Mouse (Mus musculus) heart, embryonic 12.5 days (tissue): ENCODE data around the gene Manf. TPM values are rescaled to one million over a fixed set of nuclear protein-coding genes. Genes with fewer than 3 reads are reported as not detected.
A peak's percentile ranks its signal among the peaks of the same experiment; 100 is the strongest.

ENCODE experiments used
- ATAC-seq: fragments of 200-750 bp; cut with Nextera tagmentation; 2 replicates; pipeline ENCODE4 v1.8.0; 2017; ENCODE audit warnings: moderate TSS enrichment, moderate library complexity; ENCODE audit not compliant: insufficient number of reproducible peaks, low FRiP score
- H3K27ac ChIP-seq: fragments of 300-500 bp; sonication (generic); 2 replicates; pipeline ENCODE4 v1.5.1; 2016; ENCODE audit warnings: mild to moderate bottlenecking, moderate library complexity; ENCODE audit not compliant: poor library complexity, severe bottlenecking
- H3K27me3 ChIP-seq: fragments of 300-500 bp; sonication (generic); replicated peaks from 2 replicates; pipeline ENCODE4 v1.6.1; 2016; ENCODE audit warnings: mild to moderate bottlenecking, moderate library complexity
- H3K36me3 ChIP-seq: fragments of 300-500 bp; sonication (generic); 2 replicates; pipeline ENCODE4 v1.6.1; 2016; ENCODE audit warnings: mild to moderate bottlenecking, moderate library complexity
- H3K4me1 ChIP-seq: fragments of 300-500 bp; sonication (generic); replicated peaks from 2 replicates; pipeline ENCODE4 v1.6.1; 2016; ENCODE audit warnings: mild to moderate bottlenecking
- H3K4me2 ChIP-seq: fragments of 300-500 bp; sonication (generic); 2 replicates; pipeline ENCODE4 v1.6.1; 2016; ENCODE audit warnings: mild to moderate bottlenecking, moderate library complexity
- H3K4me3 ChIP-seq: fragments of 300-500 bp; sonication (generic); 2 replicates; pipeline ENCODE4 v1.5.1; 2016; ENCODE audit warnings: mild to moderate bottlenecking
- H3K9ac ChIP-seq: fragments of 300-500 bp; sonication (generic); 2 replicates; pipeline ENCODE4 v1.6.1; 2016; ENCODE audit warnings: mild to moderate bottlenecking, moderate library complexity
- H3K9me3 ChIP-seq: fragments of 300-500 bp; sonication (generic); replicated peaks from 2 replicates; pipeline ENCODE4 v1.6.1; 2016; ENCODE audit warnings: mild to moderate bottlenecking, moderate library complexity
- WGBS: fragments of 180-500 bp; shearing (Covaris S2); methylation state at CpG from one replicate; pipeline ENCODE4 v1.1.7; 2016; 5-methylcytosine and 5-hydroxymethylcytosine counted together
- polyA plus RNA-seq: library from polyadenylated mRNA; unstranded; fragments of >200 nt; fragmentation: Nextera tagmentation; extraction: Ambion mirVana; gene quantifications from 2 replicates; pipeline ENCODE4 v1.2.1, GENCODE M21; 2016

Gene Manf
- polyA plus RNA-seq: 237 and 247 TPM in 2 replicates

DNA sequence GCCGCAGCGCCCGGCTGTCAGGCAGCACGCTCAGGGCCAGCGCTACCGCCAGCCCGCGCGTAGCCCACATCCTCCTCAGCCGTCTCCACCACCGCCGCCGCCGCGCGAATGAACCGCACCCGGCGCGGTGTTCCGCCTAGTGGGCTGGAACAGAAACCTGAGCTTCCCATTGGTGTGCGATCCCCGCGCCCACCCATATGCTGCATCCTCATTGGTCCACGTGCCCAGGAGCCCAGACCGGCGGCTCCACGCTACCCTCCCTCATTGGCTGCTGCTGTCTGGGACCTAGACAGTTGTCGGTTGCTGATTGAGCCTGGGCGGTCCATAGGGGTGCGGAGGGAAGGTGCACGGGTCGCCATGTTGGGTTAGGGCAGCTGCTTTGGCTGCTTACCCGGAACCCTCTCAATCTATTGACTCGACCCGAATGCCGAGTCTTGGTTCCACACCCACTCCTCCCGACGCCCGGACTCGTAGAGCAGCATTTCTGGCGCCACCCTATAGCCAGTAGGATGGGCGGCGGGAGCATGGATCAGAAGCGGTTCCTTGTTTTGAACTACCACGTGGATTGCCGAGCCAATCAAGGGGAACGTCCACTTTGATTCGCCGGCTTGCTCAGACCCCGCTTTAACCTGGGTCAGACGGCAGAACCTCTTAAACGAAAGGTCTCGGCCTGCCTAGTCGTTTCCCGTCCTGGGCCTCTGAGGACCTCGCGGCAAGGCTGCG, at the start of gene Manf:
TSS of gene Manf (minus strand) at position 151 of the 723 bp plus-strand sequence.
- H3K36me3 ChIP-seq: peaks cover 23% of the 10 kb centered on the region

DNA sequence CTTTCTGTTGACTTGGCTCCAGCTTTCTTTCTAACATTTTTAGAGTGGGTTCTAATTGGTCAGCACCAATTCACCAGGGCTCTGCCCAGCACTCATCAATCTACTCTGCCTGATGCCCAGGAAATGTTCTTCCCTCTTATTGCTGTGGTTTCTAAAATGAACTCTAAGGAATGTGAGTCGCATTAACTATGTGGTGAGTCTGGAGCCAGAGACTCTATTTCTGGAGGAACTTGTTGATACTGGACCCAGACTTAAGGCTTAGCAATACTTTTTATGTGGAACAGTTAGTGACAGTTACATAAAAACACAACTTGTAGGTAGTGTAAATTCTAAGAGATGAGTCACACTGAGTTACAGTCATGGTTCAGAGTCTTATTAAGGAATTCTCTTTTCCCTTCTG, 43.2 kb upstream of the Manf start:
- H3K9me3 ChIP-seq: no peaks in the 10 kb centered on the region
- H3K4me3 ChIP-seq: no peak overlapping the region
- no peak overlapping the region for H3K4me2 ChIP-seq
- no peaks in the 10 kb centered on the region for H3K27me3 ChIP-seq
- H3K4me1 ChIP-seq: no peaks in the 10 kb centered on the region
- H3K27ac ChIP-seq: no peak overlapping the region
- no peak for ATAC-seq
- H3K9ac ChIP-seq: no peak overlapping the region
- H3K36me3 ChIP-seq: no peaks in the 10 kb centered on the region
- 85% methylated on average over 1 of the region's 1 CpGs for WGBS

More for the DNA sequence above, at the start of gene Manf:
- H3K9me3 ChIP-seq: no peaks in the 10 kb centered on the region
- under 1% methylated on average over 59 of the region's 59 CpGs for WGBS
- peak within 1 kb of the TSS; percentile 92 for H3K9ac ChIP-seq
- peak within 1 kb of the TSS; percentile 88 for H3K27ac ChIP-seq
- peak within 1 kb of the TSS; percentile 87 for H3K4me3 ChIP-seq
- peaks cover 25% of the 10 kb centered on the region for H3K4me1 ChIP-seq
- peak within 1 kb of the TSS; percentile 70 for H3K4me2 ChIP-seq
- no peaks in the 10 kb centered on the region for H3K27me3 ChIP-seq
- ATAC-seq: peak; percentile 98

DNA sequence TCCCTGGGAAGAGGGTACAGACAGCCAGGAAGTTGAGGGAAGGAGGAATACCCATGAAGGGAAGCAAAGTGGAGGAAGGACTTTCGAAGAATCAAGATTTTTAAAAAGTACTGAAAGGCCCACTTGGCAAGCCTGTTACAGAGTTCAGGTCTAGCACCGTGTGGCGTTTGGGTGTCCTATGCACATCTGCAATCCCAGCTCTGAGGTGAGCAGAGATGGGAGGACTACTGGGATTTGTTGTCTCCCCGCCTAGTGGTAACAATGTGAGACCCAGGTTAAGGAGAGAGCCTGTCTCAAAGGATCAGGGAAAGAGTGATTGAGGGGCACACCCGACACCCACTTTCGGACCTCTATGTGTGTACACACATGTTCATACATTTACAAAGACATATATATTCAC, 23.1 kb upstream of the Manf start:
- H3K36me3 ChIP-seq: no peaks in the 10 kb centered on the region
- H3K9me3 ChIP-seq: no peaks in the 10 kb centered on the region
- no peaks in the 10 kb centered on the region for H3K27me3 ChIP-seq
- H3K9ac ChIP-seq: no peak overlapping the region
- H3K4me3 ChIP-seq: no peak overlapping the region
- 76% methylated on average over 6 of the region's 6 CpGs for WGBS
- ATAC-seq: no peak
- no peaks in the 10 kb centered on the region for H3K4me1 ChIP-seq
- H3K27ac ChIP-seq: no peak overlapping the region
- H3K4me2 ChIP-seq: no peak overlapping the region

DNA sequence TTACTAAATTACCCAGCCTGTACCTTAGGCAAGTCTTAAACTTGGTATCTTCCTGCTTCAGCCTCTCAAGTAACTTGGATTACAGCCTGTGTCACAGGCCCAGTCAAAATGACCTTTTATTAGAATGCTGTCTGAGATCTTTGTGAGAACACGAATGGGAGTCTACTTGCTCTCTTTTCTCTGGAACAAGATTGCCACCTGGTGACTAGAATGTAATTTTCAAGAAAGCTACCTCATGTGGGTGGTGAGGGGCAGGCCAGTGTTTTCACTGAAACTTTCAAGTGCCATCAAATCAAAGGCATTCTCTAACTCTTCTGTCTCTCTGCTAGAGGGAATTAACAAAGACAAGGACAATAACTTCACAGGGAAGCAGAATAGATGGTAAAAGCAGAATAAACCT, 22.0 kb upstream of the Manf start:
- H3K9me3 ChIP-seq: no peaks in the 10 kb centered on the region
- H3K27ac ChIP-seq: no peak overlapping the region
- H3K36me3 ChIP-seq: no peaks in the 10 kb centered on the region
- no peaks in the 10 kb centered on the region for H3K27me3 ChIP-seq
- WGBS: 5% methylated on average over 1 of the region's 1 CpGs
- no peak overlapping the region for H3K9ac ChIP-seq
- no peak overlapping the region for H3K4me3 ChIP-seq
- ATAC-seq: no peak
- H3K4me1 ChIP-seq: no peaks in the 10 kb centered on the region
- H3K4me2 ChIP-seq: no peak overlapping the region

DNA sequence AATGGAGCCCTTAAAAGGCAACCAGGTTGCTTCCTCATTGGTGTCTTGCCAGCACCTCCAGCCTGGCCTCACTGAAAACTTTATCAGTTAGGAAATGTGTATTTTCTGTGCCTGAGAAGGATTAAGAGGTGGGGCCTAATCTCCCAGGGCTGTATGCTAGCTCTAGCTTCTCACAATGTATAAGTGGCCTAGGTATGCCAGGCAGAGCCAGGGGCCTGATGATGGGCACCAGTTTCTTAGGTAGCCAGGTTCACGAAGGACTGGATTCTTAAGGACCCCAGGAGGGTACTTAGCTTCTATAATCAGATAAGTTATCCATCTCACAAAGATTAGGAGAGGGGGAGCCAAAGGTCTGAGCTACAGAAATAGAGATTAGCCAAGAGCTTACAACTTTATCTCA, 19.8 kb upstream of the Manf start:
- H3K4me2 ChIP-seq: no peak overlapping the region
- H3K27me3 ChIP-seq: no peaks in the 10 kb centered on the region
- no peak overlapping the region for H3K4me3 ChIP-seq
- no peak for ATAC-seq
- no peak overlapping the region for H3K27ac ChIP-seq
- no peaks in the 10 kb centered on the region for H3K4me1 ChIP-seq
- 32% methylated on average over 1 of the region's 1 CpGs for WGBS
- no peak overlapping the region for H3K9ac ChIP-seq
- no peaks in the 10 kb centered on the region for H3K36me3 ChIP-seq
- H3K9me3 ChIP-seq: no peaks in the 10 kb centered on the region

DNA sequence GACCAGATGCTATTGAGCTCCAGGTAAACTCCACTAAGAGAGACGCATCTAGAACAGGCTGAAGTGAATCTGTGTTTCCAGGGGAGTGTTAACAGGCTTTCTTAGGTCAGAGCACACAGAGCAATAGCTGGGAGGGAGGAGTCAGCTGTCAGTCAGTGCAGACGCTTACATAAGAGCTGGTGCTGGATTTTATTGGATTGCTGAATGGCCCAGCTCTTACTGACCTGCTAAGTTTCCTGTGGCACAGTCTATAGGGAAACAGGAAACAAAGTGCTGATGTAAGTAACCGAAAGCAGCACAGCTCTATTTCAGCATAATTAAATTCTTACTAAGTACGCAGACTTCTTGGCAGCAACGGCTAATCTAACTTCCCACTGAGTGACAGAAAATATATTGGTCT, 16.9 kb upstream of the Manf start:
- ATAC-seq: no peak
- 45% methylated on average over 5 of the region's 5 CpGs for WGBS
- no peak overlapping the region for H3K27ac ChIP-seq

DNA sequence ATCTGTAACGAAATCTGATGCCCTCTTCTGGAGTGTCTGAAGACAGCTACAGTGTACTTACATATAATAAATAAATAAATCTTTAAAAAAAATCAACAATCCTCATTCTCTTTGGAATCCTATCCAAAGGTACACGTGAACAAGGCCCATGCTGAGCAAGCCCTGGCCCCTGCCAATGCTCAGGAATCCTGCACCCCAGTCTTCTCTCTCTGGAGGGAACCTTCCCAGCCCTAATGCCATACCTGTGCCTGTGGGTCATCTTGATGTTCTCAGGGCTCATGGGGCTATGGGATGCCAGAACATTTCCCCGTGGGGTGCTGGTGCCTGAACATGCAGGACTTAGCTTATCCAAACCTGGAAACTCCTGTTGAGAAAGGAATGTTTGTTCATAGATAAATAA, 16.4 kb upstream of the Manf start:
- WGBS: 70% methylated on average over 3 of the region's 3 CpGs
- Histone ChIP-seq H3K36me3 (no peaks in the 10 kb centered on the region), H3K9me3 (no peaks in the 10 kb centered on the region), H3K27ac (no peak overlapping the region), H3K4me3 (no peak overlapping the region), H3K27me3 (no peaks in the 10 kb centered on the region), H3K9ac (no peak overlapping the region), H3K4me2 (no peak overlapping the region), H3K4me1 (no peaks in the 10 kb centered on the region)
- no peak for ATAC-seq

More for the DNA sequence above, 16.9 kb upstream of the Manf start:
- no peak overlapping the region for H3K9ac ChIP-seq
- no peak overlapping the region for H3K4me2 ChIP-seq
- no peaks in the 10 kb centered on the region for H3K27me3 ChIP-seq
- no peaks in the 10 kb centered on the region for H3K36me3 ChIP-seq
- no peaks in the 10 kb centered on the region for H3K9me3 ChIP-seq
- H3K4me3 ChIP-seq: no peak overlapping the region
- H3K4me1 ChIP-seq: no peaks in the 10 kb centered on the region

DNA sequence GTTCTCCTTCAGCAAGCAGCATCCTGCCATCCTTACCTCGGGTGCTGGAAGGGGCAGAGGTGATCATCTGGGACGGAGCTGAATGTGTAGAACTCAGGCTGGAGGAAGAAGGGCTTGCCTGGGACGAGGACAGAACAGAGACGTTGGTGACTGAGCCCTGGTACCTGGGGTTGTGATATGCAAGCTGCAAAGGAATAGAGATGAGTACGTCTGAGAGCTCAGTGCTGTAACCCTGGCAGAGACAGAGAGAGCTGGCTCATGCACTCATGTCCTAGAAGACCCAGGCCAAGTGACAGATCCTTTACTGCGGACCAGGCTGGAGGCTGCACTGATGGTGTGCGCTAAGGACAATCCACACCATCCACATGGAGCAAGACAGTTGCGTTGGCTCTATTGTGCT, 14.8 kb upstream of the Manf start:
- Histone ChIP-seq H3K4me2 (no peak overlapping the region), H3K36me3 (no peaks in the 10 kb centered on the region), H3K4me3 (no peak overlapping the region), H3K27me3 (no peaks in the 10 kb centered on the region), H3K4me1 (no peaks in the 10 kb centered on the region), H3K9ac (no peak overlapping the region), H3K9me3 (no peaks in the 10 kb centered on the region), H3K27ac (no peak overlapping the region)
- ATAC-seq: no peak
- 84% methylated on average over 8 of the region's 8 CpGs for WGBS

DNA sequence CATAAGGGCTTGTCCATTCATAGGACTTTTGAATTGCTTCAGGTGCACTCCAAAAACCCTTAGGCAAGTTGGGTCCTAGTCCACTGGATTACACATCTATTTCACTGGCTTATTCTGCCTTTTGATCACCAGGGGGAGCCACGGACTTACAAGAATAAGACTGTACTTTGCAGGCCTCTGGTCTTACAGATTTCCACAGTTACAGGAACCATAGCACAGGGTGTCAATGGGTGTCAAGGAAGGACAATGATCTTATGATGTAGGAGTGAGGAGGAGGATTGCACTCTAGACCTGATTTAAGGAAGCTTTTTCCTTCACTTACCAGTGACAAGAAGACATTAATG, 12.0 kb upstream of the Manf start:
- H3K27ac ChIP-seq: no peak overlapping the region
- H3K36me3 ChIP-seq: no peaks in the 10 kb centered on the region
- no peaks in the 10 kb centered on the region for H3K4me1 ChIP-seq
- no peaks in the 10 kb centered on the region for H3K9me3 ChIP-seq
- H3K9ac ChIP-seq: no peak overlapping the region
- ATAC-seq: no peak
- no peak overlapping the region for H3K4me2 ChIP-seq
- H3K4me3 ChIP-seq: no peak overlapping the region
- H3K27me3 ChIP-seq: no peaks in the 10 kb centered on the region
- 7% methylated on average over 1 of the region's 1 CpGs for WGBS

DNA sequence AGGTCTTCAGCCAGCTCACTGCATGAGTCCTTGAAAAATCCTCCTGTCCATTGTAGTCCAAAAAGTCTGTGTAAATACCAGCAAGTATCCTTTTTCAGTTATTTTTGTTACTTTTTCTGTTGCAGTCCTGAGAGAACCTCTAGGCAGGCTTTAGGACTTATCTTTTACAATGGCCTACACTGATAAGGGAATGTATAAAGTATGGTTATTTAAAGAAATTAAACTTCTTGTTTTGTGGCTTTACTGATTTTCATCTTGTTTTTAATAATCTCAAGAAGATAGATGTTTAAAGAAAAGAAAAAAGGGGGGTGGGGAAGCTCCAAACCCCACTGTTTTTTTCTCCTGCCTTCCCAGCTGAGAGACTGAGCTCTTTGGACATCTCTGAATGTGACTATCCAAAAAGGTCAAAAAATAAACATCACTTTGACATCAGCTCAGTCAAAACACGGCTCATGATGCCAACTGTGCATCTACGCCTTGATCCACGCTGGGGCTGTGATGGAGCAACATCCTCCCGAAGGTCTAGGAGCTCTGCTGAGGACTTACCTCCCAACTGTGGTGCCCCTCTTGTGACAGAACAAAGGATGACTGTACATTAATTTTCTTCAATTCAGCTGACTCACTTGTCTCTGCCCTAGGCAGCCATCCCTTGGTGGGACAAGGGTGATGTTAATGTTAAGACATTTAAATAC, 11.5 kb upstream of the Manf start:
- no peak for ATAC-seq
- H3K9ac ChIP-seq: no peak overlapping the region
- 68% methylated on average over 4 of the region's 4 CpGs for WGBS
- no peak overlapping the region for H3K4me2 ChIP-seq
- no peaks in the 10 kb centered on the region for H3K36me3 ChIP-seq
- H3K27ac ChIP-seq: no peak overlapping the region
- no peaks in the 10 kb centered on the region for H3K9me3 ChIP-seq
- no peaks in the 10 kb centered on the region for H3K4me1 ChIP-seq
- no peaks in the 10 kb centered on the region for H3K27me3 ChIP-seq
- H3K4me3 ChIP-seq: no peak overlapping the region

DNA sequence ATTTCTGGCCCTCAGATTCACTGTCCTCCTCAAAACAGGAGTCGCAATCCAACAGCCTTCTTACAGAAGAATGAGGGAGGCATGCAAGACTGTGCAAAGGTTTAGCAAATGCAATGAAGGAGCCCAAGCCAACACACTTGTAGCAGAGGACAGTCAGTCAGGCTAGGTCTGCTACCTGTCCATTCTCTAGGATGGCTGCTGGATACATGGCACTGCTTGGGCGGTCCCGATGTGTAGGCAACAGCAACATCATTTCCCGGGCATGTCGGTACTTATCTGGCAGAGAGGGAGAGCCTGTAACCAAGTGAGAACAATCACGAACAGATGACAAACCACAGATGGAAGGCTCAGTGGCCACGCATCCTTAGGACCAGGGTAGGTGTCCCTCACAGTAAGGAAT, 9.8 kb upstream of the Manf start:
- Histone ChIP-seq H3K27me3 (no peaks in the 10 kb centered on the region), H3K9me3 (no peaks in the 10 kb centered on the region), H3K4me2 (no peak overlapping the region), H3K4me1 (no peaks in the 10 kb centered on the region), H3K4me3 (no peak overlapping the region), H3K9ac (no peak overlapping the region), H3K36me3 (no peaks in the 10 kb centered on the region), H3K27ac (no peak overlapping the region)
- no peak for ATAC-seq
- WGBS: 72% methylated on average over 7 of the region's 7 CpGs

DNA sequence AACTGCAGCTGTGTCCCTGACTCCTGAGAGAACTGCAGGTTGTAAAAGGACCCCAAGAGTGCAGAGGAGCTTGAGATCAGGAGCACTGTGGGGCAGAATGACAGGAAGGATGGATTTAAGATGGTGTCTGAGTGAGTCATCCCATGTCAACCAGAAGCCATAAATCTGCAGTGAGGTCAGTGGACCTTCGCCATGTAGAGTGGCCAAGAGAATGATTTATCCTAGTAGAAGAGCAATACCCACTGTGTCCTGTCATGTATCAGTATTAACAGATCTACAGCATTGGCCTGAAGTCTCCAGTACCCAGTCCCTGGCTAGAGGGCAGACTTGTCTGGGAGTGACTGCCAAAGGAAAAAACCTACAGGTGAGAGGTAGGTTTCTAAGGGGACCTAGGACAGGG, 7.1 kb upstream of the Manf start:
- no peak for ATAC-seq
- Histone ChIP-seq H3K36me3 (no peaks in the 10 kb centered on the region), H3K27ac (no peak overlapping the region), H3K9me3 (no peaks in the 10 kb centered on the region), H3K4me2 (no peak overlapping the region), H3K27me3 (no peaks in the 10 kb centered on the region), H3K4me3 (no peak overlapping the region), H3K9ac (no peak overlapping the region), H3K4me1 (no peaks in the 10 kb centered on the region)
- 74% methylated on average over 1 of the region's 1 CpGs for WGBS
